Mouse (Mus musculus) heart, embryonic 13.5 days (tissue): Measurements from ENCODE around the gene Kctd10. TPM values are rescaled to one million over a fixed set of nuclear protein-coding genes. Genes with fewer than 3 reads are reported as not detected.

Experiments
- ATAC-seq: fragments of 200-750 bp; cut with Nextera tagmentation; 2 replicates; pipeline ENCODE4 v1.8.0; 2017; ENCODE audit warnings: moderate TSS enrichment; ENCODE audit not compliant: insufficient number of reproducible peaks, low FRiP score, low TSS enrichment; ENCODE audit errors: extremely low read depth
- H3K27ac ChIP-seq: fragments of 300-500 bp; sonication (generic); replicated peaks from 2 replicates; pipeline ENCODE4 v1.5.1; 2015; ENCODE audit warnings: moderate library complexity, mild to moderate bottlenecking, inconsistent platforms
- H3K27me3 ChIP-seq: fragments of 300-500 bp; sonication (generic); replicated peaks from 2 replicates; pipeline ENCODE4 v1.6.1; 2015; ENCODE audit warnings: mild to moderate bottlenecking, inconsistent platforms
- H3K36me3 ChIP-seq: fragments of 300-500 bp; sonication (generic); 2 replicates; pipeline ENCODE4 v1.6.1; 2015; ENCODE audit warnings: mild to moderate bottlenecking, inconsistent platforms
- H3K4me1 ChIP-seq: fragments of 300-500 bp; sonication (generic); 2 replicates; pipeline ENCODE4 v1.6.1; 2015; ENCODE audit warnings: inconsistent platforms
- H3K4me2 ChIP-seq: fragments of 300-500 bp; sonication (generic); 2 replicates; pipeline ENCODE4 v1.6.1; 2015; ENCODE audit warnings: inconsistent platforms, mild to moderate bottlenecking, moderate library complexity
- H3K4me3 ChIP-seq: fragments of 300-500 bp; sonication (generic); 2 replicates; pipeline ENCODE4 v1.5.1; 2015; ENCODE audit warnings: moderate library complexity, mild to moderate bottlenecking, inconsistent platforms
- H3K9ac ChIP-seq: fragments of 300-500 bp; sonication (generic); 2 replicates; pipeline ENCODE4 v1.6.1; 2015; ENCODE audit warnings: inconsistent platforms, mild to moderate bottlenecking, moderate library complexity
- H3K9me3 ChIP-seq: fragments of 300-500 bp; sonication (generic); 2 replicates; pipeline ENCODE4 v1.6.1; 2016; ENCODE audit warnings: inconsistent platforms
- WGBS: fragments of 180-500 bp; shearing (Covaris S2); methylation state at CpG from one replicate; pipeline ENCODE4 v1.1.7; 2015; ENCODE audit warnings: mixed read lengths; 5-methylcytosine and 5-hydroxymethylcytosine counted together
- polyA plus RNA-seq: library from polyadenylated mRNA; unstranded; fragments of >200 nt; fragmentation: Nextera tagmentation; extraction: Ambion mirVana; gene quantifications from 2 replicates; pipeline ENCODE4 v1.2.1, GENCODE M21; 2015

Gene Kctd10
- polyA plus RNA-seq, 1 experiment from 2014 or later = 87.9 TPM

- Histone ChIP-seq H3K4me3 (peak overlapping the region; percentile 94), H3K27ac (peak overlapping the region; percentile 92), H3K9ac (peak overlapping the region; percentile 98), H3K36me3 (peaks cover 34% of the 10 kb centered on the region), H3K4me2 (peak overlapping the region; percentile 95), H3K27me3 (no peaks in the 10 kb centered on the region), H3K9me3 (no peaks in the 10 kb centered on the region), H3K4me1 (peaks cover 82% of the 10 kb centered on the region)
- WGBS = 35% methylated on average over 10 of the region's 10 CpGs
- ATAC-seq = no peak
Observed at GRCm38 (mm10) chr5:114378177-114378920, 2.0 kb downstream of the Kctd10 start.

GRCm38 (mm10) chr5:114374409-114375213 is 5.7 kb downstream of the Kctd10 start:
- H3K36me3 ChIP-seq = peaks cover 66% of the 10 kb centered on the region
- H3K9ac ChIP-seq = no peak overlapping the region
- no peak overlapping the region for H3K4me3 ChIP-seq
- no peaks in the 10 kb centered on the region for H3K9me3 ChIP-seq
- peak overlapping the region; percentile 68 for H3K27ac ChIP-seq
- no peaks in the 10 kb centered on the region for H3K27me3 ChIP-seq
- H3K4me1 ChIP-seq = peaks cover 100% of the 10 kb centered on the region
- WGBS = 76% methylated on average over 23 of the region's 23 CpGs
- ATAC-seq = no peak
- peak overlapping the region; percentile 18 for H3K4me2 ChIP-seq

DNA sequence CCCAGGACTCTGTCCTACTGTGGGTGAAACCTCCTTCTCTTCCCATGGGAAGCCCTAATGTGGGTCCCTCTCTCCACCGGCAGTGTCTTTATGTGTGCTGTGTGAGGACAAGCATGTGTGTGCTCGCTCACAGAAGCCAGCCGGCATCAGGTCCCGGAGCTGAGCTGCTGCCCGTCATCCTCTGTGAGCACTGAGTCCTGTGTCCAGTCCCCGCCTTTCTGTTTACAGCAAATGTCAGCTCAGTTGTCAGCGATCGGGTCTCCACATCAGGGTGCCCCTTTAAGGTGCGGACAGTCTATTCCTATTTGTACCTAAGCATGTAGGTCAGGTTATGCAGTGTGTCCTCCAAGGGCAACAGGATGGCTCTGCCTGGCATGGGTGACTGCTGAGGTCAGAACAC is 6.7 kb downstream of the Kctd10 start:
- Histone ChIP-seq H3K27me3 (no peaks in the 10 kb centered on the region), H3K4me3 (no peak overlapping the region), H3K4me1 (peaks cover 98% of the 10 kb centered on the region), H3K27ac (peak overlapping the region; percentile 68; the same call in 1 of the 2 replicates), H3K36me3 (peaks cover 77% of the 10 kb centered on the region), H3K9ac (peak overlapping the region; percentile 50; the same call in 1 of the 2 replicates), H3K9me3 (no peaks in the 10 kb centered on the region), H3K4me2 (no peak overlapping the region)
- 77% methylated on average over 9 of the region's 9 CpGs for WGBS
- ATAC-seq = no peak

- H3K4me3 ChIP-seq = no peak overlapping the region
- peaks cover 81% of the 10 kb centered on the region for H3K36me3 ChIP-seq
- H3K4me1 ChIP-seq = peaks cover 94% of the 10 kb centered on the region
- H3K27me3 ChIP-seq = no peaks in the 10 kb centered on the region
- no peaks in the 10 kb centered on the region for H3K9me3 ChIP-seq
- no peak overlapping the region for H3K4me2 ChIP-seq
- peak overlapping the region; percentile 50 for H3K9ac ChIP-seq
- 59% methylated on average over 11 of the region's 11 CpGs for WGBS
- peak overlapping the region; percentile 87 for H3K27ac ChIP-seq
- ATAC-seq = no peak
Observed at GRCm38 (mm10) chr5:114373174-114373573, 7.1 kb downstream of the Kctd10 start.

DNA sequence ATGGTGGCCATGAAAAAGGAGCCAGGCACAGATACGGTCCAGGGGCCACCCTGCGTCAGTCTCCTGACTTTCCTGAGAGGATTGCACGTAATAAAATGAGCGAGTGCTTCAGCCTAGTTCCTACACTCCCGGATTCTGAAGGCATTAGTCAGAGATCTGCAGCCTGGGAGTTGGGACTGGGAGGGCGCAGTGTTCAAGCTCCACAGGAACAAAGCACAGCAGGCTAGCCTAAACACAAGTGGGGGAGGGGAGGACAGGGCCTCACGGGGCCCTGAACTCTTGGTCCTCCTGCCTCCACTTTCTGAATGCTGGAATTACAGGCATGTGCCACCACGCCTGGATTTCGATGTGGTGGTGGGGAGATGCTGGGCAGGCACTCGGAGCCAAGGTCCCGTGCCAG is 7.7 kb downstream of the Kctd10 start:
- Histone ChIP-seq H3K27me3 (no peaks in the 10 kb centered on the region), H3K4me1 (peaks cover 88% of the 10 kb centered on the region), H3K9ac (peak overlapping the region; percentile 50), H3K36me3 (peaks cover 87% of the 10 kb centered on the region), H3K4me3 (no peak overlapping the region), H3K27ac (peak overlapping the region; percentile 87), H3K4me2 (peak overlapping the region; percentile 27), H3K9me3 (no peaks in the 10 kb centered on the region)
- 37% methylated on average over 11 of the region's 11 CpGs for WGBS
- ATAC-seq = no peak

DNA sequence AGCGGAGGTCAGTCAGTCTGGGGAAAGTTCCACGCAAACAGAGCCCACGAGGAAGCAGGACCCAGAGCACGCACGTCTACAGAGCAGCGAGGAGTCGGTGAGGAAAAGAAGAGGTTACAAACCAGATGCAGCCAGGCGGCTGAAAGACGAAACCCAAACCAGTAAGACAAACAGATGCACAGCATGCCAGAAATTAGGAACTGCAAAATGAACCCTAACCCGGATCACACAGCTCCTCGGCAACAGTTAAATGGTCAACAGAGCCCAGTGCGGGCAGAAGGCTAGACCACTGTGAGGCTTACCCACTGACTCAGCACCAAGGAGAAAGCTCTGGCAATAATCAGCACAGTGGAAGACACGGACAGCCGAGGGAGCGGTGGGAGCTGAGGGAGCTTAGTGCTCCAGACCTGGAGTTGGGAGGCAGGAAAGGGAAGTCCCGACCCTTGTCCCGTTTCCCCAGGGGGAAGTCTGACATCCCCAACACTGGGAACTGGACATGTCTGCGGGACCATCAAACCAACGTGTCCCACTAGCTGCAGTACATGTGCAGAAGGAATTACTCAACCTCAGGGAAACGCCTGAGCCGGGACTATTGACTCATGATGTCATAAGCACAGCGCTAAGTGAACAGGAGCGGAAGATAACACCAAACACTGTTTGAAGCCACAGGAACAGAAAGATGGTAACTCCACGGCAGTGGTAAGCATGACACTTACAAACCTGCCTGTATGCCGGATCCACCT is 8.4 kb downstream of the Kctd10 start:
- Histone ChIP-seq H3K4me1 (peaks cover 81% of the 10 kb centered on the region), H3K36me3 (peaks cover 93% of the 10 kb centered on the region), H3K9ac (peak overlapping the region; percentile 67; the same call in 1 of the 2 replicates), H3K9me3 (no peaks in the 10 kb centered on the region), H3K27ac (peak overlapping the region; percentile 87), H3K4me3 (no peak overlapping the region), H3K27me3 (no peaks in the 10 kb centered on the region), H3K4me2 (peak overlapping the region; percentile 27)
- ATAC-seq = no peak
- 43% methylated on average over 25 of the region's 25 CpGs for WGBS

DNA sequence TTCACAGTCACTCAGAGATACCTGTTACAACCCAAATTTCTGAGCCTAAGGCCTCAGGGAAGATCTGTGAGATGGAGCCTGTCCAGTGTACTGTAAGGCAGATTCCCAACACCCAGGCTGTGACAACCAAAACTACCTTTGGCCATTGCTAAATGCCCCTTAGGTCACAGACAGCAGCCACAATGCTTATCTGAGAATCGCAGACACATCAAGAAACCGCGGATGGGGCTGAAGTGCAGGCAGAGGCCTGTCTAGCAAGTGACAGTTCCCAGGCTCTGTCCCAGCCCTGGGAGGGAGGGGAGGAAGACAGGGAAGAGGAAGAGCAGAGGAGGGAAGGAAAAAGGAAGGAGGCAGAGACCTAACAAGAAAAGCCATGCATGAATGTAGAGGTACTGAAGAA is 9.0 kb downstream of the Kctd10 start:
- Histone ChIP-seq H3K27me3 (no peaks in the 10 kb centered on the region), H3K4me2 (peak overlapping the region; percentile 27), H3K4me1 (peaks cover 76% of the 10 kb centered on the region), H3K36me3 (peaks cover 96% of the 10 kb centered on the region), H3K9ac (peak overlapping the region; percentile 67), H3K4me3 (no peak overlapping the region), H3K27ac (peak overlapping the region; percentile 87), H3K9me3 (no peaks in the 10 kb centered on the region)
- WGBS = 2% methylated on average over 3 of the region's 3 CpGs
- no peak for ATAC-seq

- H3K4me1 ChIP-seq = peaks cover 72% of the 10 kb centered on the region
- ATAC-seq = no peak
- no peaks in the 10 kb centered on the region for H3K9me3 ChIP-seq
- peaks cover 96% of the 10 kb centered on the region for H3K36me3 ChIP-seq
- H3K4me2 ChIP-seq = peak overlapping the region; percentile 27
- H3K27ac ChIP-seq = peak overlapping the region; percentile 87
- no peak overlapping the region for H3K4me3 ChIP-seq
- WGBS = 51% methylated on average over 9 of the region's 9 CpGs
- H3K9ac ChIP-seq = peak overlapping the region; percentile 67
- H3K27me3 ChIP-seq = no peaks in the 10 kb centered on the region
Observed at GRCm38 (mm10) chr5:114370371-114370776, 9.9 kb downstream of the Kctd10 start.

- Histone ChIP-seq H3K27ac (peak overlapping the region; percentile 87), H3K36me3 (peaks cover 99% of the 10 kb centered on the region), H3K9me3 (no peaks in the 10 kb centered on the region), H3K4me3 (no peak overlapping the region), H3K27me3 (no peaks in the 10 kb centered on the region), H3K4me1 (peaks cover 72% of the 10 kb centered on the region), H3K4me2 (no peak overlapping the region), H3K9ac (peak overlapping the region; percentile 67)
- WGBS = 81% methylated on average over 9 of the region's 9 CpGs
- no peak for ATAC-seq
Observed at GRCm38 (mm10) chr5:114369921-114370320, 10.4 kb downstream of the Kctd10 start.

DNA sequence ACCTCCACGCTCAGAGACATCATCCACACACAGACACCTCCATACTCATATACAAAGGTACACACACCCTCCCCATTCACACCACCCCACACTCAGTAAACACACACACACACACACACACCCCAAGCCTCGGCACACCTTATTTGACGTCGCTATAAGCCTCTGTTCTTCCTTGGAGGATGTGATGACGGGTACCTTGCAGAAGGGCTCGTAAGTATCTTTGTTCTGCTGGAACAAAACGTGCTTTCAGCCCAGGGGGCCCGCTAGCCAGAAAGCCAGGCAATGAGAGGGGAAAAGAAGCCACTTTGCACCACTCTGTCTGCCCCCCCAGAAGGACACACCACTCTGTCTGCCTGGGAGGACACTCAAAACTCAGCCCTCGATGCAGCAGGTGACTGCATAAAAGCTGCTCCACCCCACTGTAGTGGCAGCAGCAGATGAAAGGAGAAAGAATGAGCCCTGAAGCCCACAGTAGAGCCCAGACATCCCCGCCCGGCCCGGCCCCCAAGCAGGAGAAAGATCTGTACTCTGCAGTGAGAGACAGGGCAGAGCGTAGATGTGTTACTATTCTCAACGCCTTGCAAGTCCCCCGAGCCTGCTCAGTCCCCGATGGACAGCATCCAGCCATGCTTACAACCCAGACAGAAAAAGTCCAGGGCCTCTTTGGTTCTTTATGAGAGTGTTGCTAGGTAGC is 11.4 kb downstream of the Kctd10 start:
- H3K4me1 ChIP-seq = peaks cover 65% of the 10 kb centered on the region
- peaks cover 99% of the 10 kb centered on the region for H3K36me3 ChIP-seq
- no peaks in the 10 kb centered on the region for H3K27me3 ChIP-seq
- no peak overlapping the region for H3K4me3 ChIP-seq
- H3K27ac ChIP-seq = peak overlapping the region; percentile 87
- no peak for ATAC-seq
- no peaks in the 10 kb centered on the region for H3K9me3 ChIP-seq
- H3K4me2 ChIP-seq = no peak overlapping the region
- WGBS = 78% methylated on average over 16 of the region's 16 CpGs
- no peak overlapping the region for H3K9ac ChIP-seq
